Mouse (Mus musculus) layer of hippocampus, adult 2 months (tissue): ENCODE data around the gene Naaladl2. TPM values are rescaled to one million over a fixed set of nuclear protein-coding genes. Genes with fewer than 3 reads are reported as not detected.

ENCODE experiments used
- DNase-seq, 2 experiments: peaks; one replicate each; pipeline ENCODE4 v3.0.0; 2022; ENCODE audit warnings: low spot score in 2 of 2
- H3K27ac ChIP-seq: fragments of 200-600 bp; 2 replicates; pipeline ENCODE4 v1.8.1; 2022
- H3K4me3 ChIP-seq: fragments of 200-600 bp; 2 replicates; pipeline ENCODE4 v1.8.1; 2022; ENCODE audit warnings: mild to moderate bottlenecking
- CTCF ChIP-seq: fragments of 200-600 bp; conservative IDR thresholded peaks from 2 replicates; pipeline ENCODE4 v1.8.1; 2022; ENCODE audit warnings: antibody characterized with exemption, mild to moderate bottlenecking, moderate library complexity
- total RNA-seq, 2 experiments: library from RNA; stranded (reverse); gene quantifications; 2 replicates each; pipeline ENCODE4 v1.2.3; 2021

Naaladl2 gene
- total RNA-seq, 2 experiments from 2014 or later, result 2.2 to 2.5 TPM

- no peak overlapping the region for H3K4me3 ChIP-seq
- no peak overlapping the region for H3K27ac ChIP-seq
- DNase-seq, result no peak
- no peak for TF ChIP-seq CTCF
Measured at GRCm38 (mm10) chr3:23857275-23857674, 1286.8 kb downstream of the Naaladl2 start.

GRCm38 (mm10) chr3:23817585-23817984 is 1326.5 kb downstream of the Naaladl2 start:
- no peak overlapping the region for H3K4me3 ChIP-seq
- no peak for DNase-seq
- H3K27ac ChIP-seq, result no peak overlapping the region
- no peak for TF ChIP-seq CTCF

GRCm38 (mm10) chr3:23758746-23759145 is 1385.3 kb downstream of the Naaladl2 start:
- DNase-seq, result no peak
- Histone ChIP-seq H3K4me3 (no peak overlapping the region), H3K27ac (no peak overlapping the region)
- TF ChIP-seq CTCF, result no peak
